ENCODE assay signal across 9 mouse cellular contexts in genomic region chr1:6135066-6135465, GRCm38 (mm10).
DNase-seq lines count a peak whose midpoint lies in the region; ATAC-seq lines count a peak whose summit lies in the region.
"Had no signal": no experiment of that assay in that cellular context is flagged by ENCODE, and none has a peak within 500 bp of the region (broad histone marks: within the 10 kb centered on the region; RNA-seq: fewer than 3 reads in every experiment).

No protein-coding gene starts in this region.

- WGBS in kidney, embryonic 14.5 days, result 13% methylated on average over 3 of the region's 3 CpGs

- no peaks in the 10 kb centered on the region for H3K27me3 ChIP-seq in kidney, embryonic 14.5 days (ENCODE audit: control insufficient read depth, insufficient read depth, low read length)
- H3K27me3 ChIP-seq: embryonic facial prominence, embryonic 13.5 days; limb, embryonic 15.5 days had no signal

- H3K4me1 ChIP-seq in kidney, embryonic 14.5 days (ENCODE audit: control insufficient read depth, insufficient read depth, low read length), result no peaks in the 10 kb centered on the region
- H3K4me1 ChIP-seq: embryonic facial prominence, embryonic 13.5 days; limb, embryonic 15.5 days had no signal

- no peaks in the 10 kb centered on the region for H3K36me3 ChIP-seq in kidney, embryonic 14.5 days (ENCODE audit: control insufficient read depth, insufficient read depth, low read length)
- H3K36me3 ChIP-seq: embryonic facial prominence, embryonic 13.5 days; limb, embryonic 15.5 days had no signal

- H3K4me3 ChIP-seq in kidney, embryonic 14.5 days (ENCODE audit: low read length), result no peak overlapping the region
- H3K4me3 ChIP-seq: embryonic facial prominence, embryonic 13.5 days; limb, embryonic 15.5 days had no signal

- peak; percentile 68; the same call in 1 of the 2 replicates for ATAC-seq in kidney, embryonic 14.5 days (ENCODE audit: low FRiP score, low TSS enrichment)
- ATAC-seq in erythroid progenitor cell, adult 5-6 weeks (replicated peaks; ENCODE audit: low FRiP score, poor library complexity, severe bottlenecking), result no peak

- no peaks in the 10 kb centered on the region for H3K9me3 ChIP-seq in kidney, embryonic 14.5 days (ENCODE audit: control insufficient read depth, low read length)
- H3K9me3 ChIP-seq: embryonic facial prominence, embryonic 13.5 days; limb, embryonic 15.5 days had no signal

- no peak overlapping the region for H3K9ac ChIP-seq in kidney, embryonic 14.5 days (ENCODE audit: low read depth, low read length)
- H3K9ac ChIP-seq: embryonic facial prominence, embryonic 13.5 days; limb, embryonic 15.5 days had no signal

- no peak overlapping the region for H3K27ac ChIP-seq in kidney, embryonic 14.5 days (ENCODE audit: low read depth, low read length)
- H3K27ac ChIP-seq: embryonic facial prominence, embryonic 13.5 days; limb, embryonic 15.5 days had no signal

- H3K4me2 ChIP-seq in kidney, embryonic 14.5 days (replicated peaks; ENCODE audit: low read depth, low read length), result no peak overlapping the region
- H3K4me2 ChIP-seq: embryonic facial prominence, embryonic 13.5 days; limb, embryonic 15.5 days had no signal

- intact Hi-C loops in left cerebral cortex, postnatal 14 days (cut with DNase I), result loop anchor here (2.0 kb wide), 1 partner anchor 220 kb away; no protein-coding TSS in a partner anchor

- no peak for DNase-seq in kidney, adult 18-20 months
- DNase-seq in ES-CJ7 (ENCODE audit: low read depth, low spot score), result peak; percentile 70
- peak; percentile 14 for DNase-seq in c-Kit-positive CD71-negative TER-119-negative erythroid progenitor cells, embryonic 14.5 days (ENCODE audit: low read depth)
- DNase-seq in left cerebral cortex, postnatal 14 days (ENCODE audit: low spot score in 2 of 2), result peak; percentile 37 to 49
- no peak for DNase-seq in adrenal gland, adult 2 months

Comparison
In these comparisons a context has a peak if more than half of its experiments do, and no peak if none do; other contexts are left out.
1. DNase-seq: peak in ES-CJ7 (single experiment), c-Kit-positive CD71-negative TER-119-negative erythroid progenitor cells, embryonic 14.5 days (single experiment) and left cerebral cortex, postnatal 14 days (2 of 2); none in kidney, adult 18-20 months (single experiment) and adrenal gland, adult 2 months (single experiment).